Mouse (Mus musculus) embryonic facial prominence, embryonic 15.5 days (tissue): ENCODE measurements at regions not wholly inside any gene's neighbourhood (a gene's known extent, or its start where the extent isn't known, plus 50 kb on each side); places are given as distances from the start of the nearest gene placed in this dataset.

Source experiments
- ATAC-seq: fragments of 200-750 bp; cut with Nextera tagmentation; 2 replicates; pipeline ENCODE4 v1.8.0; 2017; ENCODE audit warnings: low read depth, moderate TSS enrichment; ENCODE audit not compliant: insufficient number of reproducible peaks, low FRiP score, low TSS enrichment
- H3K27ac ChIP-seq: fragments of 300-500 bp; sonication (generic); replicated peaks from 2 replicates; pipeline ENCODE4 v1.5.1; 2015; ENCODE audit warnings: mild to moderate bottlenecking, inconsistent platforms
- H3K27me3 ChIP-seq: fragments of 300-500 bp; sonication (generic); 2 replicates; pipeline ENCODE4 v1.6.1; 2015; ENCODE audit warnings: inconsistent platforms
- H3K36me3 ChIP-seq: fragments of 300-500 bp; sonication (generic); 2 replicates; pipeline ENCODE4 v1.6.1; 2015; ENCODE audit warnings: mild to moderate bottlenecking, inconsistent platforms
- H3K4me1 ChIP-seq: fragments of 300-500 bp; sonication (generic); 2 replicates; pipeline ENCODE4 v1.6.1; 2015; ENCODE audit warnings: inconsistent platforms
- H3K4me2 ChIP-seq: fragments of 300-500 bp; sonication (generic); replicated peaks from 2 replicates; pipeline ENCODE4 v1.6.1; 2015; ENCODE audit warnings: mild to moderate bottlenecking, inconsistent platforms
- H3K4me3 ChIP-seq: fragments of 300-500 bp; sonication (generic); replicated peaks from 2 replicates; pipeline ENCODE4 v1.5.1; 2015; ENCODE audit warnings: mild to moderate bottlenecking, inconsistent platforms
- H3K9ac ChIP-seq: fragments of 300-500 bp; sonication (generic); 2 replicates; pipeline ENCODE4 v1.6.1; 2015; ENCODE audit warnings: inconsistent platforms
- H3K9me3 ChIP-seq: fragments of 300-500 bp; sonication (generic); replicated peaks from 2 replicates; pipeline ENCODE4 v1.6.1; 2016; ENCODE audit warnings: inconsistent platforms
- WGBS: fragments of 180-500 bp; shearing (Covaris S2); methylation state at CpG from one replicate; pipeline ENCODE4 v1.1.7; 2015; 5-methylcytosine and 5-hydroxymethylcytosine counted together

DNA sequence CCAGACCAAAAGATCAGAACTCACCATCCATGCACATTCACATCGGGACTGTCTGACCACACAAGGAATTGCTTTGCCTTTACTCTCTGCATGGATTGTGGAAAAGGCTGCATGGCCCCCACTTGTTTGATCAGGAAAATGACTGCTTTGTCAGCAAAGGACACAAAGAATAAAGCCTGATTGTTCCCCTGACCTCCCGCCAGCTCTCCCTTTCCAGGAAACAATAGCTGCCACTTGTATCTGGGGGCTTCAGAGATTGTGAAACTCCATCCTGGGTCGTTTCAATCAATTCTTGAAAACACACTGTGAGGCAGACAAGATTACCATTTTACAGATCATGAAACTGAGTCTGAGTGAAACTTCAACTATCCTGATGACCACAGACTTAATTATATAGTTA lies 70.7 kb downstream of the Zic3 start:
- 45% methylated on average over 3 of the region's 3 CpGs for WGBS
- ATAC-seq: no peak

DNA sequence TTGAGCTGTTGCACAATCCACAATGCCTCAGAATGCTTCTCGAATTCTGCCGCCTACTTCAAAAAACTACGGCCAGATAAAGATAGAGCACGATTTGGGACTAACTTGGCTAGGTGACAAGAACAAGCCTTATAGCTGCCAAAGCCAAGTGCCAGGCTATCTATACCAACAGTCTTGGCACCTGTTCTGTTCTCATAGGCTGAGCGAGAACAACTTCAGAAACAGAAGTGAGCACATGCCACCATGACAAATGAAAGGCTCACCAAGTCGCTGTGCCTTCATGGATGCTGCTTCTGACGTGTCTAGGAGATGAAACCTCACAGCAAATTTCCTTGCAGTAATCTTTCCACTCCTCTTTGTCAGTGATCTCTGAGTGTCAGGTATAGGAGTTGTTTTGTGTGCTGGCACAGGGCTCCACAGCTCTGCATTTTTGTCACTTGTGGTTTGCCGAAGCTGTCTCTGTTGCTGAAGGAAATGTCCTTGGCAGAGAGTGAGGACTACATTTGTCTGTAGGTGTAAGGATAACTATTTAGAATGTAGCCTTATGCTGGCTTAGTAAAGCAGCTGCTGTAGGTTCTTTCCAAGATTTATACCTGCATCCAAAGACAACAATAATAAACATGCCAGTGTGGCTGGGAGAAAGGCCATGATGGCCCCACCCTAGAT lies 95.4 kb downstream of the Zic3 start:
- ATAC-seq: no peak
- WGBS: 73% methylated on average over 8 of the region's 8 CpGs
- no peaks in the 10 kb centered on the region for H3K36me3 ChIP-seq
- H3K4me3 ChIP-seq: no peak overlapping the region
- H3K4me1 ChIP-seq: no peaks in the 10 kb centered on the region
- H3K9ac ChIP-seq: no peak overlapping the region
- no peaks in the 10 kb centered on the region for H3K9me3 ChIP-seq
- no peak overlapping the region for H3K4me2 ChIP-seq
- no peaks in the 10 kb centered on the region for H3K27me3 ChIP-seq
- no peak overlapping the region for H3K27ac ChIP-seq

More for the DNA sequence above, 70.7 kb downstream of the Zic3 start:
- Histone ChIP-seq H3K4me1 (no peaks in the 10 kb centered on the region), H3K27me3 (no peaks in the 10 kb centered on the region), H3K4me3 (no peak overlapping the region), H3K27ac (no peak overlapping the region), H3K4me2 (no peak overlapping the region), H3K36me3 (no peaks in the 10 kb centered on the region), H3K9ac (no peak overlapping the region), H3K9me3 (no peaks in the 10 kb centered on the region)

DNA sequence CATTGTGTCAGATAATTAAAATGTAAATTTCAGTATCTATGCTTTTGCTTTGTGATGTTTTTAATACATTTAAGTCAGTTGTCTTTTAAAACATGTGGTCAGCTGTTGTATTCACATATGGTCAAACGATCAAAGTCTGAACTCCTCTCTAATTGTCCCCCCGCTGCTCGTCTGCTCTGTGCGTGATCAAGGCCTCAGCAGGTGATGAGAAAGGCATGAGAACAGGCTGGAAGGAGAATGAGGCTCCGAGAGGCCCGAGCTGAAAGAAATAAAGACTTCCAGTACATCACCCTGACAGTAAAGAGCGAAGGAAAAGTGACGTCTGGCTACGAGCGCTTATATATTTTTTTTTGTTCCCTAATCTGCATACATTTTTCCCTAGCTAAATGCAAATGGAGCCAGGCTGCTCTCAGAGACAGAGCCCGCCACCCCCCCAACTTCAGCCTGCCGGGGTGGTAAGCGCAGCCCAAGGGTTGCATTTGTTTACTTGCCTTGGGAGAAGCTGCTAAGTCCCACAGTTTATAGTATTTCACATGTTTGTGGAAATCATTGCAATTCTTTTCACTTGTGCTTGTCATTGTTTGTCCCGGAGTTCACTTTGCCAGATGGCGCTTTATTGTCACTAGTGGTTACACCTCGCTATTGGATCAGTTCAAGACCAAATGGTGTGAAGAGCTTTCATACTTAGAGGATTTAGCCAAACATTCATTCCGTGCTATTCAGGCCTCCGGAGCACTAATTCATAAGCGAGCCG lies 133.0 kb downstream of the Zic3 start:
- no peak overlapping the region for H3K9ac ChIP-seq
- no peaks in the 10 kb centered on the region for H3K36me3 ChIP-seq
- no peaks in the 10 kb centered on the region for H3K4me1 ChIP-seq
- H3K9me3 ChIP-seq: no peaks in the 10 kb centered on the region
- WGBS: 22% methylated on average over 20 of the region's 20 CpGs
- H3K27ac ChIP-seq: no peak overlapping the region
- no peaks in the 10 kb centered on the region for H3K27me3 ChIP-seq
- no peak for ATAC-seq
- H3K4me2 ChIP-seq: peak overlapping the region; percentile 27
- H3K4me3 ChIP-seq: peak overlapping the region; percentile 13

DNA sequence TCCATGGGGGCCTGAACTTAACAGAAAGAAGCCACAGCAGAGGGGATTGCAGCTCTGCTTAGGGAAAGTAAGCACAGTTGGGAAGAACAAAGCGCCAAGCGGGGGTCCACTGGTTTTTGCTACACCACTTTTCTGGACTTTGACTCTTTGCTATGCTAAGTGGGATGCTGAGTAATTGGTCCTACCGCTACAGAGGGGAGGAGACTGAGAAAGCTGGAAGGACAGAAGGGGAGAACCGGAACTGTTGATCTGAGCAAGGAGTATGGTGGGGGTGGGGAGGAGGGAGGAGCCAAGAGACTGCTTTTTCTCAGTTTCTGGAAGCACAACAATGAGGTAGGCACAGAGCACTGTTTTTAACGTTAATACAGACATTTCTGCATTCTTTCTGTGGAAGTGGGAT lies 134.9 kb downstream of the Zic3 start:
- H3K36me3 ChIP-seq: no peaks in the 10 kb centered on the region
- no peak overlapping the region for H3K9ac ChIP-seq
- no peak for ATAC-seq
- no peak overlapping the region for H3K4me2 ChIP-seq
- WGBS: 33% methylated on average over 5 of the region's 5 CpGs
- no peaks in the 10 kb centered on the region for H3K27me3 ChIP-seq
- H3K4me1 ChIP-seq: no peaks in the 10 kb centered on the region
- H3K4me3 ChIP-seq: no peak overlapping the region
- H3K9me3 ChIP-seq: no peaks in the 10 kb centered on the region
- no peak overlapping the region for H3K27ac ChIP-seq

DNA sequence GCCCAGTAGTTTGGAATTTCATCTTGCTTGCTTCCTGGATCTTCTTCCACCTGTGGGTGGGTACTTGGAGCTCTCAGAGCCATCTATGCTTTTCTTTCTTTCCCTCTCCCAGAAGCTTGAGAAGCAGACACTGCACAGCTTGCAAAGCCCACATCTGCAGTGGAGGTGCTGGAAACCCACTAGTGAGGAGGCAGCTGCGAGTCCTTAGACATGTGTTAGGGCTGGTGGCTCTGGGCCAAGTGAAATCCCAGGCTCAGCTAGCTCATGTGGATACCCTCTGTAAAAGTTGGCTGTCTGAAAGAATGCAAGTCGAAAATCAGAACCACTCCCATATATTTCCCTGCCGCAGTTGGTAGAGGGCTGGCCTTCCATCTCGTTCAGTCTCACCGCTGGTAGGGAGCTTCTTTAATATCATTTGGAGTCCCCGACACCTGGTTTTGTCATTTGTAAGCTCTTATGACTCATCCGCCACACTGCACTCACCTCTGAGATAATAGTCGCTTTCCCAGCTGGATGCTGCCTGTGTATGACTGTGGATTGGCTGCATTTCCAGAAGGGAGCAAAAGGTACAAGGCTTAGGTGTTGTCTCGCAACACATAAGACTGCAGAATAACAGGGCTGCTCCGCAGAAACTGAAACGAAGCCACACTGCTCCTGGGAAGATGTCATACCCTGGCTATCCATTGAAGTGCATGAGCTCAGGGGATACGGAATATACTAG lies 143.8 kb downstream of the Zic3 start:
- Histone ChIP-seq H3K27me3 (no peaks in the 10 kb centered on the region), H3K9ac (no peak overlapping the region), H3K36me3 (no peaks in the 10 kb centered on the region), H3K4me2 (no peak overlapping the region), H3K4me3 (no peak overlapping the region), H3K27ac (no peak overlapping the region), H3K9me3 (no peaks in the 10 kb centered on the region), H3K4me1 (0 out of 2 replicates have a peak, but pooled peaks cover 4% of the 10 kb centered on the region)
- ATAC-seq: no peak
- WGBS: 69% methylated on average over 12 of the region's 12 CpGs

DNA sequence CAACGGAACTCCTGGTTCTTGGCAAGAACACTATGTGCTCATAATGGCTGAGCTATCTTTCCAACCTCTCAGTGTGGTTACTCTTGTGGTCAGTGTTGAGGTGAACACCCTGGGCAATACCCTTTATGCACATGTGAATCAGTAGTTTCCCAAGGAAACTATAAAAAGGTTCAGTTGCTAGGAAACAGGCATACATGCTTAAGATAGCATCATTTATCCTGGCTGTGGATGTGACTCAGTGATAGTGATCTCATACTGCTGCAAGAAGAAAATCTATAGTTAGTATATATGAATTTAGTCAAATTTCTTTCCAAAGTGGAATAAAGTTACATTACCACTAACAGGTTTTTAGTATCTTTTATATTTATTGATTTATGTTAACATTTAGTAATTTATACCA lies 151.8 kb downstream of the Zic3 start:
- ATAC-seq: no peak
- Histone ChIP-seq H3K9me3 (no peaks in the 10 kb centered on the region), H3K27me3 (no peaks in the 10 kb centered on the region), H3K36me3 (no peaks in the 10 kb centered on the region), H3K4me1 (no peaks in the 10 kb centered on the region), H3K27ac (no peak overlapping the region), H3K4me2 (no peak overlapping the region), H3K9ac (no peak overlapping the region), H3K4me3 (no peak overlapping the region)
- WGBS: 84% methylated on average over 1 of the region's 1 CpGs
